Mouse (Mus musculus) kidney, adult 9 months (tissue): Measurements from ENCODE around the gene Dlg4.

Source experiments
- DNase-seq: peaks from one replicate; pipeline ENCODE4 v3.0.0; 2022

The Dlg4 gene

DNA sequence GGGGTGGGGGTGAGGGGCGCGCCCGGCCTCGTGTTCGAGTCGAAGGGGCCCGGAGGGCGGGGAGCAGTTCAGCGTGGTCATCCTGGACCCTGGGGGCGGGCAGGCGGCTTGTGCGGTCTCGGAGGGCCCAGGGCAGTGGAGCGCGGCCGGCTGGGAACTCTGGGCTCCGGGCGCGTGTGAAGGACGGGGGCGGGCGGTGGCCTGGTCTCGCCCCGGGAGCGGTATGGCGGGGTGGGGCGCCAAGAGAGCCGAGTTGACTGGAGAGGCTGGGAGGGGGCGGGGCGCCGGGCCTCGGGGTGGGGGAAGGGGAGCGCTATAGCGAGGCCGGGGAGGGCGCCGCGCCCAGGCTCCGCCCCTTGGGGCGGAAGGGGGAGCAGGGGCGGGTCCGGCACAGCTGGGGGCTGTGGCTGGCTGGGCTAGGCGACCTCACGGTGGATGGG is 19.7 kb upstream of the Dlg4 start:
- peak; percentile 89 for DNase-seq

DNA sequence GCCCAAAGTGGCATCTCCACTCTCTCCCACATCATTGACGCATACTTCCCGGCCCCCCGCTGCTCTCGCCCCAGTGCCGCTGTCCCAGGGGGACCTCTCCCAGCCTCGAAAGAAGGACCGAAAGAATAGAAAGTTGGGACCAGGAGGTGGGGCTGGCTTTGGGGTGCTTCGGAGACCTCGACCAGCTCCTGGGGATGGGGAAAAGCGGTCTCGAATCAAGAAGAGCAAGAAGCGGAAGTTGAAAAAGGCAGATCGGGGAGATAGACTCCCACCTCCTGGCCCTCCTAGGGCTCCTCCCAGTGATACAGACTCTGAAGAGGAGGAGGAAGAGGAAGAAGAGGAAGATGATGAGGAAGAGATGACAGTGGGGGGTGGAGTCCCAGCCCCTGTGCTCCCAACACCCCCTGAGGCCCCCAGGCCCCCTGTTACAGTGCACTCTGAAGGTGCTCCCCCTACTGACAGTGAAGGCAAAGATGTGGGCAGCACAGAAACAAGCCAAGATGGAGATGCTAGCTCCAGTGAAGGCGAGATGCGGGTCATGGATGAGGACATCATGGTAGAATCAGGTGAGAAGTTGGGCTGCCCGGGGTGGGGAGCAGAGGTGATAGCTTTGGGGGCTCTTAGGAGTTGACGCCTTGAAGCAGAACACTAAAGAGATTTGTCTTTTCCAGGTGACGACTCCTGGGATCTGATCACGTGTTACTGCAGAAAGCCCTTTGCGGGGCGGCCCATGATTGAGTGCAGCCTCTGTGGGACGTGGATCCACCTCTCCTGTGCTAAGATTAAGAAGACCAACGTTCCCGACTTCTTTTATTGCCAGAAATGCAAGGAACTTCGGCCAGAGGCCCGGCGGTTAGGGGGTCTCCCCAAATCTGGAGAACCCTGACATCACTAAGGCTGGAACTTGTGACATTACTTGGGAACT is 17.9 kb upstream of the Dlg4 start:
- no peak for DNase-seq

DNA sequence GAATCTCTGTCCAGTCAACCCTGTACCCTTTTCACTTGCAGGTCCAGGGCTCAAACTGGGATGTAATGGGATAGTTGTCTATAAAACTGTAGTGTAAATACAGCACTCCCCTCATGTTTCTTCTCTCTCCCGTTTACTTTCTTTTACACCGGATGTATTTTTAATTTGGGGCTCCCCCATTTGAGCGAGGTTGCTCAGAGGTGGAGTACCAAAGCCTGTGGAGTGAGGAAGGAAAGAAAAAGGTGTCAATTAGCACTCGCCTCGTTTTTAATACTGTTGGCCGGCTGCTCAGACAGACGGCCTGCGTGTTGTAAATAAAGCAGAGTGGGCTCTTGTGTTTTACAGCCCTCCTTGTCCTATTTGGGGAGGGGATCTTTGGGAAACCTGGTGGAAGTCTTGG is 17.1 kb upstream of the Dlg4 start:
- DNase-seq: no peak

DNA sequence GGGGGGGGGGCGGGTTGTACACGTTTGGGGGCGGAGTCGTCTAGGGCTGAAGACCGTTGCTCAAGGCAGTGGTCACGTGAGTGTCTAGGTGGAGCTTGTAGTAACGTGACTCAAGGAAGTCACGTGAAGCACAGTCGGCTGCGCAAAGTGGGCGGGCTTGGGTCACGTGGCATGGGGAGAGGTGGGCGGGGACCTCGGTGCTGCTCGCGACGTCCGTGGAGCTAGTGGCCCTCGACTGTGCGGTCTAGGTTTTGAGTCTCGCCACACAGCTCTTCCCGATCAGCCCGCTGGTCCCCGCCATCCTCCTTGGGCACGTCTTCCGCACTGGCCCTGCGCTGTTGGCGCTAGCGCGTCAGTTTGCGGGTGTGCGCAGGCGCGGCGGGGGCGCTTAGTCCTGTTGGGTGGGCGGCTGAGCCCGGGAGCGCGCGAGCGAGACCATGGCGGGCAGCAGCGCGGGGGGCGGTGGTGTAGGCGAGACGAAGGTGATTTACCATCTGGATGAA is 16.3 kb upstream of the Dlg4 start, which contains the start of gene Dvl2:
Gene Dvl2, plus strand, starts transcription at position 200 of the 503 bp plus-strand sequence.
- peak; percentile 95 for DNase-seq

DNA sequence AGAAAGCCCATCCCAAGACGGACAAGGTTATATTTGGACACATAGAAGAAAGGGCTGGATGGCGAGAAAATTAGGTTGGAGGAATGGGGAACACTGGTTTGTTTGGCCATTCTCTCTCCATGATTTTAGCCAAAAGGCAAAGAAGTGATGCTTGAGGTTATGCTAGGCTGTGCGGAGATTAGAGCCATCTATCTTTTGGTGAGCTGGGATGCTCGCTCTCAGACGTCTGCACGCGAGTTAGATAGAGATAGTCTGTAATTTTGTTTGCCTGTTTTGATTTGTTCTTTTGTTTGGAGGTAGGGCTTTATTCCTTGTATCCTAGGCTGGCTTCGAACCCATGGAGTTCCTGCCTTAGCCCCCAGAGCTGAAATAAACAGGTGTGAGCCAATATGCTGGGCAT is 15.6 kb upstream of the Dlg4 start:
- DNase-seq: no peak

DNA sequence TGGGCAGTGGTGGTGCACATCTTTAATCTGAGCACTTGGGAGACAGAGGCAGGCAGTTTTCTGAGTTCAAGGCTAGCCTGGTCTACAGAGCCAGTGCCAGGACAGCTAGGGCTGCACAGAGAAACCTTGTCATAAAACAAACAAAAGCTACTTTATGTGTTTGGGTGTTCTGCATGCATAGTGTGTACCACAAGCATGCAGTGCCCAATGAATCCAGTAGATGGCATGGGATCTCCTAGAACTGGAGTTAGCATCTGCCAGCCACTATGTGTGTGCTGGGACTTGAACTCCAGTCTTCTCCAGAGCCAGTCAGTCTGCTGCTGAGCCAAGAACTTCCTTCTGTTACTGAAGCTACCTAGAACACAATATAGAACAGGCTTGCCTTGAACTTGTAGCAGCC is 14.9 kb upstream of the Dlg4 start:
- DNase-seq: peak; percentile 63

DNA sequence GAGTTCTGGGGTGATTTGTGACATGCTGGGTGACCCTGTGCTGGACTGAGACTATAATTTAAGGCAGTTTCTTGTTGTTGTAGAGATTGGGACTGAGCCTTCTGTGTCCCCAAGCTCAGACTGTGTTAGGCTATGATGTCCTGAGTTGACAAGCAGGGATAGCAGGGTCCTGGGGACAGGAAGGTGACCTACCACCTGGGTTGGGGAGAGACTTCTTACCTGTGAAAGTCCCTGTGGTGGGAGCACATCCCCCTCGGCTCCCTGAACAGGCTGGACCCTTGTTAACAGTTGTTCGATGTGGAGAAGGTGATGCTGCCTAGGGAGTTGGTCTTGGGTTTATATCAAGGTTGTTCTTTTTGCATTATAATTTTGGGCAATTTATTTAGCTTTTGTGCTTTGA is 14.3 kb upstream of the Dlg4 start:
- DNase-seq: no peak

DNA sequence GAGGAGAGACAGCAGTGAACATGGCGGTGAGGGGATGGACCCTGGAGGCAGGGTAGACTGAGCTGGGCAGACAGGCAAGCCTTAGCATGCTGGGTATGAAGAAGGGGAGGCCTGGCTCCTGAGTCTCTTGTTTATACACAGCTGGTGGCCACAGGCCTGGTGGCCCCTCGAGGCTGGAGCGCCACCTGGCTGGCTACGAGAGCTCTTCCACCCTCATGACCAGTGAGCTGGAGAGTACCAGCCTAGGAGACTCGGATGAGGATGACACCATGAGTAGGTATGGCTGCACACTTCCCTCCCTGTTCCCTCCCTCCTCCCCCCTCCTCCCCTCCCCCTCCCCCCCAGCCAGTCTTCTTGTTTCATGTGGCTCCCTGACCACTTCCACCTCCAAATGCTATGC is 11.2 kb upstream of the Dlg4 start:
- DNase-seq: no peak

DNA sequence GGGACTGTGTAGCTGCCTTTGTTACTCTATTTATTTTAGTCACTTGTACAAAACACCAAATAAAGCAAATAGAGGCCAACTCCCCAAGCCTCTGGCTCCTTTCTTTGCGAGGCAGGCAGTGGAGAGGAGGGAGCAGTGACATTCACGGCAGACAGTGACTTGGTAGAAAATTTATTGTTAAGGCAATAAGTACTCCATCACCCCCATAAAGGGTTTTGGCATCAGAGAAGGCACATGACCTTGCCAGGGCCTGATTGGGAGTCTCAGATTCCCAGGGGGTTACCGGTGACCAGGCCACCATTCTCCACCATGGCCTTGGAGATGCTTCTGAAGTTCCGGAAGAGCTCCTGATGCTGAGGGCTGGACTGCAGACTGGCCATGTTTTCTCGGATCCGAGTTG is 6.7 kb upstream of the Dlg4 start:
- no peak for DNase-seq

DNA sequence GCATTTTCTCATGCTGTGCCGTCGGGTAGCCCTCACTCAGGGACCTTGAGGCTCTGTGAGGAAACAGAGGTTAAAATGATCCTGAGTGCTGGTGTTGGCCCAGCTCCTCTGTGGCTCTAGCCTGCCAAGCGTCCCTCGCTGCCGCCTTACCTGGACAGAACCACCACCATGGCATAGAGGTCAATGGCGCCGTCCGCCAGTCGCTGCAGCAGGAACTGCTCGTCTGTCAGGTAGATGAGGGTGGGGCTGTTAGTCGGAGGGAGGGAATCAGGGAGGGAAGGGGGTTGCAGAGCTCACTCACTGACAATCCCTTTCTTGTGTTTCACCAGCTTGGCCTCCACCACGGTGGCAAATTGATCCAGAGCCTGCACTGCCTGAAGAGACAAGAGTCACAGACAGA is 6.2 kb upstream of the Dlg4 start:
- DNase-seq: no peak

DNA sequence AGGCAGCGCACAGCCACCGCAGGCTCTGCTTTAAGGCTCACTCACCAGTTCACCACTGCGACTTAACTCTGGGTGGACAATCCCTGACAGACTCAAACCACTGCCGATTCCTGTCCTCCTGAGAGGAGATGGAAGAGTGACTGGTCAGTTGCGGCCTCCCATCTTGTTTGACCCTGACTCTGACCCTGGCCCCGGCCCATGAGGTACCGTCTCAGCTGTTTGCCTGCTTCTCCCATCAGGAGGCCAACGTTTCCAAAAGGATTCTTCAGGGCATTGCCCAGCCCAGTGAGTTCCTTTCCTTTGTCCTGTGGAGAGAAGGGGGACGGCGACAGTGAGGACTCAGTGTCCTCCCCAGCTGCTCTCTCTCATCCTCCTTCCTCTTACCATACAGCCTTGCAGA is 5.8 kb upstream of the Dlg4 start:
- DNase-seq: no peak

DNA sequence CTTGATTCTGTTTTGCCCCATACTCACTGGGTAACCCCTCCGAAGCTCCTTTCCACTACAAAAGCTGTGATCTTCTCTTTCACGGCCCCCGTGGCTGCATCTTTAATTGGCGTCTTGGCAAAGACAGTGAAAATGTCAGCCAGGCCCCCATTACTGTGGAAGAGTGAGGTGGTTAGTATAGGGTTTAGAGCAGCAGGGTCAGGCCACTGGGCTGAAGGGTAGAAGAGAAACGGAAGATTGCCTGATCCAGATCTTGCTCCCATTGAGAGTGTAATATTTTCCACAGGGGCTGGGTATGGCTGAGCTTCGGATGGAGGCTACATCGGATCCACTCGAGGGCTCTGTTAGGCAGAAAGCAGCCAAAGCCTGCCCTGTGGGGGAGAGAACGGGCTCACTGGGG is 3.8 kb upstream of the Dlg4 start:
- DNase-seq: no peak

DNA sequence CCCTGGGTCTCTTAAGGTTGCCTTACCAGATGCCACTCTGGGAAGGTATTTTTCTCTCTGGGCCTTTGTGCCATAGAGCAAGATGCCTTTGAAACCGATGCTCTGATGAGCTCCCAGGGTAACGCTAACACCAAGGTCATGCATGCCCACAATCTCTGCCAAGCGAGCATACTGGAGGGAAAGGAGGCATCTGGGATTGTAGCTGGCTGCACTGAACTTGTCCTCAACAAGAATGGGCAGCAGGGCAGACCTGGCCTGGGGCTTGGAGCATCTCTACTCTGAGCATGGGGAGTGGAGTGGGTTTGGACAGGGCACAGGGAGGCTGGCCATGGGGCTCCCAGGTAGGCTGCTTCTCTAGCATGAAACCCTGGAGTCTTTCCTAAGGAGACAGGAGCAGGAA is 3.3 kb upstream of the Dlg4 start:
- no peak for DNase-seq

DNA sequence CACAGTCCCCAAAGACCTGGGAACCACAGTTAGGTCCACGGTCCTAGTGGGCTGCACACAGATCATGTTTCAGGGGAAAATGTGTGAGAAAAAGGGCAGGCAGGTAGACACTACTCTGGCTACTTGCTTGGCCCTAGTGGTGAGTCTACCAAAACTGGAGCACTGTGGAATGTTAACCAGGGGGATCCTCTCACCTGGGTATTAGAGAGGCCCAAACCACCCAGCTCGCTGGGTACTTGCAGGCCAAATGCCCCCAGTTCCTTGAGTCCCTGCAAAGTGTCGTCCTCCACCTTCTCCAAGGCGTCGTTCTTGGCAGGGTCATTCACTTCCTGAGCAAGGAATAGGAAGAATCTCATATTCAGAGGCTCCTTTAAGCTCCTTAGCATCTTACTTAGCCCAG is 2.7 kb upstream of the Dlg4 start:
- no peak for DNase-seq

DNA sequence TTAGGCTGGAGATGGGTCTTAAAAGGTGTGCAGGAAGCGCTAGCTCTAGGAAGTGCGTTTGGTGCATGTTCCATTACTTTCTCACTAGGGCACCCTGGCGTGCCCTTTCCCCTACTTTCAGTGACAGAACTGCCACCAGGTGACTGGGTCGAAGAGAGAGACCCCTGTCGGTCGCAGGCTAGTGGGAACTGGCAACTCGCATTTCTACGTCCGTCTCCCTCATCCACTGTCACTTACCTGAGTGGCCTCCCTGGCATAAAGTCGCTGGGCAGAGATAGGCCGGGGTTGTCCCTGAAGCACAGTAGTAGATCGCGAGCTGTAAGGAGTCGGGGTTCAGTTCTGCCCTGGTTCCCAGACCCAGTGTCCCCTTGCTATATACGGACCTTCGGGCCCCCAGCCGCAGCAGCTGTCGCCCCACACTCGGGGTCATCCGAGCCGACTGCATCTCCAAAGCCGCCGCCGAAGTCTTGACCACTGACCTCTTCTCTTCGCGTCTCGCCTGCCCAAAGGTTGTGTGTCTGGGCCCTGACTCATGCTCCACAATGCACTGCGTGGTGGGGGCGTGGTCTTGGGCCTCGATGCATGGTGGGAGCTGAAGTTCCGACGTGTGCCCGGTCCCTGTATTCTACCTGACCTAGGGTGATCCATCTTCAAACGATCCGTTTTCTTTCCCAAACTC is 1.7 kb upstream of the Dlg4 start, which contains the start of gene Acadvl:
Gene Acadvl, minus strand, starts transcription at position 532 of the 679 bp plus-strand sequence.
- DNase-seq: peak; percentile 95

DNA sequence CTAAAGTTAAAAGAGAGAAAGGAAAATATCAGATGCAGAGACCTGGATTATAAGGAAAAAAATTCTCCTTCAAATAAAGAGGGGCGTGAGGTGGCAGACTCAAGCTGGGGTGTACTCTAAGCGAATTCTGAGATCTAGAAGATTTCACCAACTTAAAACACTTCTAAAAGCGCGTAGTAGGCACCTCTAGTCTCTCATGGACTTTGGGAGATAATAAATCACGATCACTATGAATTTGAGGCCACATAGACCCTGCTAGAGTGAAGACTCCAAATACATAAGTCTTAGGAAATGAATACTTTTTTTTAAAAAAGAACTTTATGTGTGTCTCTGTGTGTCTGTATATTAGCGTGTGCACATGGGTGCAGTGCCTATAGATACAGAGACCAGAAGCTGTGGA is 1.1 kb upstream of the Dlg4 start:
- peak; percentile 8 for DNase-seq

DNA sequence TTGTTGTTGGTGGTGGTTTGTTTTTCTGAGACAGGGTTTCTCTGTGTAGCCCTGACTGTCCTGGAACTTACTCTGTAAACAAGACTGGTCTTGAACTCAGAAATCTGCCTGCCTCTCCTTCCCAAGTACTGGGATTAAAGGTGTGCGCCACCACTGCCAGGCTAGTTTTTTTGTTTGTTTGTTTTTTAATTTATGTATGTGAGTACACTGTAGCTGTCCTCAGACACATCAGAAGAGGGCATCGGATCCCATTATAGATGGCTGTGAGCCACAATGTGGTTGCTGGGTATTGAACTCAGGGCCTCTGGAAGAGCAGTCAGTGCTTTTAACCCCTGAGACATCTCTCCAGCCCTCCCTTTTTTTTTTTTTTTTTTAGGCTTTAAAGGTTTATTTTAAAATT is 565 bp upstream of the Dlg4 start:
- DNase-seq: peak; percentile 8

DNA sequence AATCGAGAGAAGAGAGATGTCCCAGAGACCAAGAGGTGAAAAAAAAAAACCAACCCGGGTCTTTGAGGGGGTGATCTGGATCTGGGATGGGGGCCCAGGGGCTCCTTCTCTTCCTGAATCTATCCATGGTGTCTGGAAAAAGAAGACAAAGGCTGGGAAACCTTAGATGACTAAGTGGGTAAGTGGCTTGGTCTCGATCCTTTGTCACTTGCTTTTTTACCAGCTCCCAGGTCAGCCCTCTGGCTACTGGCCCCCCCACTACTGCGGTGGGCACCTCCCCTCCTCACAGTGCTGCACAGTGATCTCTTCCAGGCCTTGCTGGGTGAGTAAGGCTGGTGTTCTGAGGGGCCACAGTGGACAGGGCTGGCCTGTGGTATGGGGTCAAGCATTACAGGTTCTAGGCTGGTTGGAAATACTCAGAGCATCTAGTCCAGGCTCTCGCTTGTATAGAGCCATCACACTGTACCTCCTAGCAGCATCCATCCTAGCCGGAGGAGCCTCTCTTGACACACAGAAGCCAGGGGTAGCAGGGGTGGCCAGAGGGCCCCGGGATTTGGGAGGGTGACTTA is 541 bp downstream of the Dlg4 start:
- DNase-seq: peak; percentile 21

DNA sequence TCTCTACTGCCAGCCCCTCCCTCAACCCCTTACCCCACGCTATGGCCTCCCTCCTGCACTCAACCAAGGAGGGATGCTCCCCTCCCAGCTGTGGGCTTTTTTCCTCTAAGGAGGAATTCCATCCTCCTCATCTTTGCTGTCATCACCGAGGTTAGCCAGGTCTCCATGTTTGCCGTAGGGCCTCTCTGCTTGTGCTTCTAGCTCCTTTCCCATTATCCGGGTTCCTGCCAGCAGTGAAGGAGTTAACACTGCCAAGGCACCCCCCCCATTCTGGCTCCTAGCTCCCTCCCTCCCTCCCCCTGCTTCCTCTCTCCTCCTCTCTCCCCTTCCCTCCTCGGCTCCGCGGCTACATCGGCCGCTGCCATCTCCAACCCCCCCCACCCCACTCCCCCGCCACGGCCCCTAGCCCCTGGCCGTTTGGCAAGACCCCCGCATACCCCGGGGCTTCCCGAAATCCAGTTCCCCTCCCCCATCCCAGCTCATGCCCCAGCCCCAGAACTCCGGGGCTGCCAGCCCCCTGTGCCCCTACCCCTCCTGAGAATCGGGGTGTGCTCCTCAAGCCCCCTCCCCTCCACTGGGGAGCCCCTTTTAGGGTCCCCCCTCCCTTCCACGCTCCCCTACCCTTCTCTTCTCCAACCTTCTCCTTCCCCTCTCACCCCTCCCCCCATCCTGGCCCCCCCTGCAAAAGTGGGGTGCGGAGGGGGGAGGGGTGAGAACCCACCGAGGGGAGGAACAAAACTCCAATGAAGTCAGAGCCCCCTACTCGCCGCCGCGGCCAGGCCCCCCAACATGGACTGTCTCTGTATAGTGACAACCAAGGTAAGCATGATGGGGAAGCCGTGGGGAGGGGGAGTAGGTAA is 1.6 kb downstream of the Dlg4 start:
- DNase-seq: peak; percentile 36

DNA sequence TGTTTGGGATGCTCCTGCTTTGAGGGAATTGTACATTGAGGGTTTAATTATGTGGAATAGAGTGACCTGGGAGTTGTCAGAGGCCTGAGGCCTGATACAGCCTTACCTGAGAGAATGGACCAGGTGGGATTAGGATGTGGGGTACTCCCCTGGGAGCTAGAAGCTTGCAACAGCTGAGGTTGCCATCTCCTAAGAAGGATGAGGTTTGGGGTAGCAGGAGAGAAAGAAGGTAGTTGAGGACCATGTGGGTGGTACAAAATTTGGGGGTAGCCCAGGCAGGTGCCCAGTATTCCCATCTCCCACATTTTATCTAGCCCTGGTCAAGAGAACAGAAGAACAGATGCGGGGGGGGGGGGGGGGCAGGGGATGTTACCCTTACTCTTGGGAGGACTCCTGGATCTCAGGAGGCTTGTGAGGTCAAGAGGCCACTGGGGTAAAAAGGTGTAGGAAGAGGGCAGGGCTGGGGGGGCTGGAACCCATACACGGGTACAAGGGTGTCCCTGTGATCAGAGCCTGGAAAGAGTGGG is 2.8 kb downstream of the Dlg4 start:
- no peak for DNase-seq

DNA sequence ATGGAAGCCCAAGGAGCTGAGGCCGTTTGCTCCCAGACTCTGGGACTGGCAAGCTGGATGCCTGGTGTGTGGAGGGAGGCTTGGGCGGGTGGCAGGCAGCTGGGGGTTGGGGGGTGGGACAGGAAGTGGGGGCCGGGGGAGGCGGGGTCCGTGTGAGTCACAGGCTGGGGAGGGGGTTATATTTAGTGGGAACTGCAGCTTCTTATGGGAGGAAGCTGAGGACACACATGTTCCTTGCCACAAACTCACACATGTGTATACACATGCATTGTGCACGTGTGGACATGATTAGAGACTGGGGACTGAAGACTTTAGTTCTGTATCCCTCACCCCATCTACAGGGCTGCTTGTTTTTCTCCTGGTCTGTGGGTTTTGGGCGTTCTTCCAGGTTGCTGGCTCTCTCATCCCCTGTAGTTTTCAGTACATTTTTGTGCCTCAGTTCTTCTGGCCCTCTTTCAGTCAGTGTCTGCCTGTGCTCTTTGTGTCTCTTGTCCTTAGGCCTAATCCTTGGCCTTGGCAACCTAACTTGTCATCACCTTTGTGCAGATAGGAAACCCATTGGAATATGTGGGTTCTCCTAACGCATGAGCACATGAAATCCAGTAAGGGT is 3.4 kb downstream of the Dlg4 start:
- DNase-seq: no peak

DNA sequence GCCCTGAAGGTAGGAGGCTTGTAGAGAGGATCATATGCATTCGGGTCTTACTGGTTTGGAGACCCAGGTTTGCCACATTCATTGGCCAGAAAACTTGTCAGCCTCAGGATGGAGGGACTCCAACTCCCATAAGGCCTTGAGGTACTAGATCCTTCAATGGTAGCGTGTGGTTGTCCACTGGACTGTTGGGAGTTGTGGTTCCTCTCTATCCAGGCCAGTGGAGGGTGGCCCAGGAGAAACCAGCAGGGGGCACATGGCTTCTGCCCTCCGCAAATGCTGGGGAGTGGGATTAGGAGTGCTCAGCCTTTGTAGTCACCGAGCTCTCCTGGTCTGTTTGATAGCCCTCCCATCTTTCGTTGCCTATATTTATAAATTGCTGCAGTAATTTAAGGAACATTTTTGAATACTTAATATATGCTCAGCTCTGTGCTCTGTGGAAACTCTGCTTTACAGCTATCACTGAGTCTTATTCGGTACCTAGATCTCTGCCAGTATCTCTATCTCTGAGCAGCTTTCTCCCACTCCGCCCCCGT is 4.1 kb downstream of the Dlg4 start:
- DNase-seq: peak; percentile 89
